Comparison of ENCODE assay signal across 11 mouse cellular contexts in the genomic region with DNA sequence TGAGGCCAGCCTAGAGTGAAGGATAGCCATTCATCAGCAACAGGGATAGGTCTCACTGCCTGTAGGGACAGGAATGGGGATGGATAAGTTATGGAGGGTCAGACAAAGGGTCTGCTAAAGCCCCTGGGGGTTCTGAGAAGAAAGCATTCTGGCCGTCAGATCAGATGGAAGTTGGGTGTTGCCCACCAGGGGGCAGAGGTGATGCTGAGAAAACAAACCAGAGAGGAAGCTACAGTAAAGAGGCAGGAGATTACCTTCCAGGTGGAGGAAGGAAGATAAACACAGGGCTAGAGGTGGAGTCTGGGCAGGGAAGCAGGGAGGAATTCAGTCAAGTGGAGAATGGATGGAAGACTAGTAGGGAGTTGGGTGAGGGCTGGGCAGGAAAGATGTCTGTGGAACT. TPM values are rescaled to one million over a fixed set of nuclear protein-coding genes. Genes with fewer than 3 reads are reported as not detected.
DNase-seq lines count a peak whose midpoint lies in the region.
"Had no signal": no experiment of that assay in that cellular context is flagged by ENCODE, and none has a peak within 500 bp of the region (broad histone marks: within the 10 kb centered on the region; RNA-seq: fewer than 3 reads in every experiment).

No protein-coding gene starts in this region.

- DNase-seq in kidney, adult 18-20 months: peak; percentile 42
- no peak for DNase-seq in kidney, adult 11 months
- DNase-seq in B cell, adult 2 months: peak; percentile 37 to 52
- peak; percentile 37 for DNase-seq in R1 (ENCODE audit: low read depth, low spot score)
- DNase-seq in kidney, postnatal 10 days: peak; percentile 56
- DNase-seq in gastrocnemius, adult 8-10 months (ENCODE audit: low spot score in 2 of 2): no peak
- DNase-seq in urinary bladder, postnatal 36 days (ENCODE audit: low spot score in 2 of 2): no peak
- no peak for DNase-seq in adrenal gland, postnatal 4 days (ENCODE audit: low spot score in 2 of 2)
- DNase-seq: adrenal gland, adult 2 months had no signal

RNA-seq across cellular contexts. Expression of a gene that starts 33.9 kb away (rescaled TPM):
- total RNA-seq in gastrocnemius, adult 8-10 months (2022): under 1 TPM; 0.12 to 0.31 (median 0.17) TPM
- 1 to 10 TPM; 1.5 to 1.6 TPM for total RNA-seq in adrenal gland, postnatal 4 days (2021)
- total RNA-seq: hematopoietic stem cell, adult 5-6 weeks; liver, adult 2 months had no signal

Comparison
In these comparisons a context has a peak if more than half of its experiments do, and no peak if none do; other contexts are left out.
1. DNase-seq: peak in kidney, adult 18-20 months (single experiment), B cell, adult 2 months (2 of 2), R1 (single experiment) and kidney, postnatal 10 days (single experiment); none in kidney, adult 11 months (single experiment), gastrocnemius, adult 8-10 months (0 of 2), urinary bladder, postnatal 36 days (0 of 2) and adrenal gland, postnatal 4 days (0 of 2).